Mouse (Mus musculus): Measurements from ENCODE around the gene Ap4m1. TPM values are rescaled to one million over a fixed set of nuclear protein-coding genes. Genes with fewer than 3 reads are reported as not detected.
A peak's percentile ranks its signal among the peaks of the same experiment; 100 is the strongest.

The Ap4m1 gene
- 24.3 and 26.5 TPM in 2 replicates for polyA plus RNA-seq (2015; fragmentation: Nextera tagmentation; extraction: Ambion mirVana)

DNA sequence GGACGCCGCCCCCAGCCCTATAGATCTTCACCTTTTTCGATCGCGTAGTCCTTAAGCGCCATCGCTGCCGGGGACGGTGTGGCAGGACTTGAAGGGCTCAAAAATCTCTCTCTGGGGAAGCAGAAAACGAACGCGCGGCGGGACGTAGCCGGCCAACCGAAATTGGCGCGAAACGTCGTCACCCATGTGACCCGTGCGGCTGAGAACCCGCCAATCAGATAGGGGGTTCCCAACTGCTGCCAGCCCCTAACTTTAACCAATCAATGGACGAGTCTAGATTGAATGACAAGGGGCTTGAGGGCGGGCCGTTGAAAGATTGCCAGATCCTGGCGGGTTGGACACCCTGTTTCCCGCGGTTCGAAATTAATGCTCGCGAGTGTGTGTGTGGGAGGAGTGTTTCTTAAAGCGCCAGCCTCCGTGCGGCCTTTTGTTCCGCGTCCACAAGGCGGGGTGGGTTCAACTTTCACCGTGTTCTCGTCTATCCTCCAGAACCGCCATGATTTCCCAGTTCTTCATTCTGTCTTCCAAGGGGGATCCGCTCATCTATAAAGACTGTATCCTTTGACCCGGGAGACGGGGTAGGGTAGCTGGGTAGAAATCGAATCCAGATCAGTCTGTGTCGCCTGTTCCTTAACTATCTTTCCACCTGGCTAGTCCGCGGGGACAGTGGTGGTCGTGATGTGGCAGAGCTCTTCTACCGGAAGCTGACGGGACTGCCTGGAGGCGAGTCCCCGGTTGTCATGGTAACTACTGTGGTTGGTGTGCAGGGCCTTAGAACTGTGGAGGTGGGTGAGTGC, at the start of gene Ap4m1, which contains the start of gene Mcm7:
Gene Ap4m1 (plus strand): TSS at position 308 of the 797 bp plus-strand sequence.
Gene Mcm7 (minus strand): TSS at position 728 of the 797 bp plus-strand sequence.
- peak; percentile 95 for ATAC-seq (ENCODE audit: low FRiP score)
- peak within 1 kb of the TSS; percentile 76 for H3K9ac ChIP-seq
- no peaks in the 10 kb centered on the region for H3K9me3 ChIP-seq
- H3K4me1 ChIP-seq (replicated peaks), result peaks cover 44% of the 10 kb centered on the region
- no peaks in the 10 kb centered on the region for H3K27me3 ChIP-seq
- H3K27ac ChIP-seq, result peak within 1 kb of the TSS; percentile 92
- under 1% methylated on average over 54 of the region's 54 CpGs for WGBS
- H3K36me3 ChIP-seq, result peaks cover 54% of the 10 kb centered on the region
- peak within 1 kb of the TSS; percentile 73 for H3K4me3 ChIP-seq
- peak within 1 kb of the TSS; percentile 92 for H3K4me2 ChIP-seq

DNA sequence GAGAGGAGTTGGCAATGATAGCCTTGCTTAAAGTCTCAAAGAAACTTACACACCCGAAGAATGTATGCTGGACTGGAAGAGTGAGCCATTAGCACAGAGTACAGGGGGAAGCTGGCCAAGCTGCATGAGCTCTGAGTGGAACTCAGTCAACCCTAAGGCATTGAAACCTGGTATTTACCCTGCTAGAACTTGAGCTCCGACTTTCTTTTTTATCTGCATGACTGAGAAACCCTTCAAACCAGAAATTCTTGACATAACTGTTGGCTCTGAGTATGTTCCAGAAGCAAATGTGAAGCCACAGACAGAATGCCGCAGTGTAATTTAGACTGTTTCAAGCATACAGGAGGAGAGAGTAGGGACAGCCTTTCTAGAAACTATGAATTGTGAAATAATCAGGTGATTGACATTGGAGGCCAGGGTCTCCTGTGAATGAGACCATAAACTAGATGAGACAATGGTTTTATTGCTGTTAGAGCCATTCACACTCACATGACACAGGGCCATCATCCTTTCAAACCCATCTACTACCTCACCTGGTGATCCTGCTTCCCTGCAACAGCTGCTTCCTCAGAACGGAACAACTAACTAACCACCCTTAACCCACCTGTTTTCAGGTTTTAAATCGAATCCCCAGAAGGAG, 39.3 kb upstream of the Ap4m1 start:
- Histone ChIP-seq H3K27me3 (no peaks in the 10 kb centered on the region), H3K4me1 (replicated peaks) (no peaks in the 10 kb centered on the region), H3K4me2 (no peak overlapping the region), H3K9me3 (no peaks in the 10 kb centered on the region), H3K9ac (no peak overlapping the region), H3K27ac (no peak overlapping the region), H3K4me3 (no peak overlapping the region), H3K36me3 (peaks cover 83% of the 10 kb centered on the region)
- 95% methylated on average over 5 of the region's 5 CpGs for WGBS
- ATAC-seq (ENCODE audit: low FRiP score), result no peak

DNA sequence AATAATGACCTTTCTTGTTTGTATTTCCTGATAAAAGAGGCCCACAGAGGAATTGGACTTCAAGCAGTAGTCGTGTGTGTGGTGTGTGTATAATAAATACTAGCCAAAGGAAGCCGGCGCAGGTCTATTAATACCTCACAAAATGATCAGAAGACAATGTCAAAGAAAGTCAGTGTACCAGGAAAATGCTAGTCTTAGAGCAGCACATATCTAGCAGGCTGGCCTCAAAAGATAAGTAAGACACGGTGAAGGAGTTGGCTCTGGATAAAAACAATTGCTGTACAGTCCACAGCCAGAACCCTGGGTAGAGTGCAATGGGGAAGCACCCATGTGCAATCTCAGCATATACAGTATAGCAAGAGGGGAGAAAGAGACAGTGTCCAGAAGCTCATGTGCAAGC, 34.5 kb upstream of the Ap4m1 start:
- Histone ChIP-seq H3K36me3 (peaks cover 54% of the 10 kb centered on the region), H3K4me1 (replicated peaks) (no peaks in the 10 kb centered on the region), H3K4me2 (no peak overlapping the region), H3K4me3 (no peak overlapping the region), H3K27ac (no peak overlapping the region), H3K9me3 (no peaks in the 10 kb centered on the region), H3K27me3 (no peaks in the 10 kb centered on the region), H3K9ac (no peak overlapping the region)
- ATAC-seq (ENCODE audit: low FRiP score), result no peak
- 93% methylated on average over 4 of the region's 4 CpGs for WGBS

DNA sequence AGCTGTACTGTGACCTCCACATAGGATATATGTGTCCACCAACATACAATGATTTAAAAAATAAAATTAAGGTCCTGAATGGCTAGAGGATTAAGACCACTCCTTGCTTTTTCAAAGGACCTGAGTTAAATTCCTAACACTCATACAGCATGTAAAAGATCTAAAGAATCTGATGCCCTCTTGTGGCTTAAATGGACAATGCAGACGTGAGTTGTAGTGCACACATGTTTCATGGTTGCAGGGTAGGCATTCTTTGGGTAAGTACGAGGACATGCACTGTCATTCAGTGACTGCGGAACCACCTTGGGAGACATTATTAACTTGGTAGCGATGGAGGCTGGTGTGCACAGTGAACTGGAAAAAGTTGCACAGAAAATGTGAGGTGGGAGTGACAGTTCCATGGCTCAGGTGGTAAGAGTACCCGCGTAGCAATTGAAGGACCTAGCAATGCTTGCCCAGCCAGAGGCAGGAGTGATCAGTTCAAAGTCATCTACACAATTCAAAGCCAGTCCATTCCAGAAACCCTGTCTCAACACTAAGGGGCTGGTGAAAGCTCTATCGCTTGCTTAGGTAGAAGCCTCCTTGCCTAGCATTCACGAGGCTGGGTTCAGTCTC, 33.8 kb upstream of the Ap4m1 start:
- H3K9me3 ChIP-seq, result no peaks in the 10 kb centered on the region
- no peak overlapping the region for H3K9ac ChIP-seq
- peaks cover 52% of the 10 kb centered on the region for H3K36me3 ChIP-seq
- H3K27me3 ChIP-seq, result no peaks in the 10 kb centered on the region
- H3K4me2 ChIP-seq, result no peak overlapping the region
- 63% methylated on average over 8 of the region's 8 CpGs for WGBS
- H3K4me3 ChIP-seq, result no peak overlapping the region
- H3K27ac ChIP-seq, result no peak overlapping the region
- H3K4me1 ChIP-seq (replicated peaks), result no peaks in the 10 kb centered on the region
- 0 out of 2 replicates have a peak, but pooled peaks have one; percentile 13 for ATAC-seq (ENCODE audit: low FRiP score)

GRCm38 (mm10) chr5:138138585-138138984, 33.2 kb upstream of the Ap4m1 start:
- Histone ChIP-seq H3K9ac (no peak overlapping the region), H3K4me3 (no peak overlapping the region), H3K4me1 (replicated peaks) (no peaks in the 10 kb centered on the region), H3K4me2 (no peak overlapping the region), H3K27ac (no peak overlapping the region), H3K27me3 (no peaks in the 10 kb centered on the region), H3K36me3 (peaks cover 52% of the 10 kb centered on the region), H3K9me3 (no peaks in the 10 kb centered on the region)
- WGBS, result 64% methylated on average over 4 of the region's 4 CpGs
- ATAC-seq (ENCODE audit: low FRiP score), result no peak

GRCm38 (mm10) chr5:138154390-138154789, 17.4 kb upstream of the Ap4m1 start:
- peaks cover 12% of the 10 kb centered on the region for H3K4me1 ChIP-seq (replicated peaks)
- peak overlapping the region; percentile 99; the same call in 1 of the 2 replicates for H3K27ac ChIP-seq
- no peaks in the 10 kb centered on the region for H3K9me3 ChIP-seq
- H3K4me2 ChIP-seq, result peak overlapping the region; percentile 75
- H3K27me3 ChIP-seq, result no peaks in the 10 kb centered on the region
- 94% methylated on average over 3 of the region's 3 CpGs for WGBS
- peak overlapping the region; percentile 80 for H3K4me3 ChIP-seq
- peak overlapping the region; percentile 97 for H3K9ac ChIP-seq
- H3K36me3 ChIP-seq, result peaks cover 28% of the 10 kb centered on the region
- no peak for ATAC-seq (ENCODE audit: low FRiP score)

DNA sequence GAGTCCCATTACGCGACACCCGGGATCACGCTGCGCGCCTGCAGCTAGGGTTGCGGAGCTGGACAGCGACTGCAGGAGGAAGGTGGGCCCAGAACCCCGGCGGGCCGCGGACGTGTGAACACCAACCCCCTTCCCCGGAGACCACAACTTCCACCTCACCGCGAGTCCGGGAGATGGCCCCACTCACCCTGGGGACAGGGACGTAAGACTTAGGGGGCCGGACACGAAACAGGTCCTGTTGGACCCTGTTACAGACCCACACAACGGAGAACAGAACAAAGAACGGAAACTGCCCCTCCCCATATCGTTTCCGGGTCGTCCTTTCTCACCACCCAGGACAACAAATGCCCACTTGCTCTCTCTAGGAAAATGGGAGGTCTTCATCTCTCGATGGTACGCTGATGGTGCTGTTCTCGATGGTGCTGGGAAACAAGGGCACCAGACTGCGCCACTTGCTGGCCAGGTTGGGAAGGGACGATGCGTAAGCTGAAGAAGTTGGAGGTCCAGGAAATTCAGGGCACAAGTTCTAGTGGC, 16.3 kb upstream of the Ap4m1 start, which contains the start of gene Zfp113:
Gene Zfp113 (minus strand): TSS at position 302 of the 534 bp plus-strand sequence.
- Histone ChIP-seq H3K4me3 (peak within 1 kb of the TSS; percentile 80), H3K4me2 (peak within 1 kb of the TSS; percentile 75), H3K27ac (peak within 1 kb of the TSS; percentile 99), H3K9me3 (no peaks in the 10 kb centered on the region), H3K36me3 (peaks cover 23% of the 10 kb centered on the region), H3K27me3 (no peaks in the 10 kb centered on the region), H3K9ac (peak within 1 kb of the TSS; percentile 97), H3K4me1 (replicated peaks) (peaks cover 16% of the 10 kb centered on the region)
- under 1% methylated on average over 31 of the region's 31 CpGs for WGBS
- ATAC-seq (ENCODE audit: low FRiP score), result peak; percentile 96

DNA sequence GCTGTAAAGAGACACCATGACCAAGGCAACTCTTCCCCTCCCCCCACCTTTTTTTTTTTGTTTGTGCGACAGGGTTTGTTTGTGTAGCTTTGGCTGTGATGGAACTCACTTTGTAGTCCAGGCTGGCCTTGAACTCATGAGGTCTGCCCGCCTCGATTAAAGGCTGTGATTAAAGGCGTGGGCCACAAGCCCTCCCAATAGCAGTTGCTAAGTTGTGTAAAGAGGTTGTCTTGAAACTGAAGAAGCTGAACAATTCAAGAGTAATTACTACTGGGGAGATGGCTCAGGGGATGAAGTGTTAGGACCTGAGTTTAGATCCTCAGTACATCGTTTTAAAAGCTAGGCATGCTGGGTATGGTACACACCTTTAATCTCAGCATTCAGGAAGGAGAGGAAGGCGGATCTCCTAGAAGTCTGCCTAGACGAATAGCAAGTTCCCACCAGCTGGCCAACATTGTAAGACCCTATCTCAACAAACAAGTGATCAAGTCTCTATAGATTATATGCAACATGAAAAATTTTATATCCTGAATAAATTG, 11.5 kb upstream of the Ap4m1 start:
- Histone ChIP-seq H3K36me3 (peaks cover 31% of the 10 kb centered on the region), H3K4me3 (peak overlapping the region; percentile 82), H3K27me3 (no peaks in the 10 kb centered on the region), H3K4me2 (peak overlapping the region; percentile 85), H3K9ac (peak overlapping the region; percentile 65), H3K9me3 (no peaks in the 10 kb centered on the region), H3K27ac (peak overlapping the region; percentile 85), H3K4me1 (replicated peaks) (peaks cover 23% of the 10 kb centered on the region)
- 68% methylated on average over 7 of the region's 7 CpGs for WGBS
- no peak; the same call in 1 of the 2 replicates for ATAC-seq (ENCODE audit: low FRiP score)

DNA sequence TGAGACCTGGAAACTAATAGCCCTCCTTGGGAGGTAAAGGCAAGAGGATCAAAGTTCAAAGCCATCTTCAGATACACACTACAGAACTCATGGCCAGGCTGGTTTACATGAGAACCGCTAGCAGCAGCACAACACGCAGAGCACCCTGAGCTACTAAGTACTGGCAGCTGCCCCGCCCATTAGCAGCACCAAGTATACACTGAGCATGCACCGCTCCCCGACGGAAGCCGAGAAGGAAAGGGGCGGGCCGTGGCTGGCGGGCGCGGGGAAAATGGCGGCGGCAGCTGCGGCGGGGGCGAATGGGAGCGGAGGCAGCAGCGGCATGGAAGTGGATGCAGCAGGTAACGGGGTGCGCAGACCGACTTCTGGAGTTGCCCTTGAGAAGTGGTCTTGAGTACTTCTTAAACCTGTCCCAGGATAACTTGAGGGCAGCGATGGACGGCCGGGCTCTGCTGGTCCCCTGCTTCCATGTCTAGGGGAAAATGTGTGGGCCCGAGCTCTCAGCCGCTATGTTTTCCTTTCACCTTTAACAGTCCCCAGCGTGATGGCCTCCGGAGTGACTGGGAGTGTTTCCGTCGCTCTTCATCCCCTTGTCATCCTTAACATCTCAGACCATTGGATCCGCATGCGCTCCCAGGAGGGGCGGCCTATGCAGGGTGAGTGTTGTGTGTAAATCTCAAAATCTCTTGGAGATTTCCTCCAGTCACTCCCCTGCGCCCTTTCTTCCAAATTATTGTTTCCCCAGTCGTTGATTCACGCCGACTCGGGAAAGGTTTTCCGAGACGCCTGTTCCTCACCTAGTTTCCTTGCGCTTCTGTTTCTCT, 10.7 kb upstream of the Ap4m1 start, which contains the start of gene Cops6:
Gene Cops6 (plus strand): TSS at position 230 of the 824 bp plus-strand sequence.
- ATAC-seq (ENCODE audit: low FRiP score), result peak; percentile 95
- peak within 1 kb of the TSS; percentile 85 for H3K27ac ChIP-seq
- peak within 1 kb of the TSS; percentile 85 for H3K4me2 ChIP-seq
- peaks cover 23% of the 10 kb centered on the region for H3K4me1 ChIP-seq (replicated peaks)
- no peaks in the 10 kb centered on the region for H3K27me3 ChIP-seq
- under 1% methylated on average over 42 of the region's 42 CpGs for WGBS
- peak within 1 kb of the TSS; percentile 91 for H3K9ac ChIP-seq
- no peaks in the 10 kb centered on the region for H3K9me3 ChIP-seq
- peaks cover 38% of the 10 kb centered on the region for H3K36me3 ChIP-seq
- H3K4me3 ChIP-seq, result peak within 1 kb of the TSS; percentile 82

- Histone ChIP-seq H3K4me2 (no peak overlapping the region), H3K27ac (no peak overlapping the region), H3K27me3 (no peaks in the 10 kb centered on the region), H3K36me3 (peaks cover 58% of the 10 kb centered on the region), H3K9me3 (no peaks in the 10 kb centered on the region), H3K9ac (no peak overlapping the region), H3K4me1 (replicated peaks) (peaks cover 31% of the 10 kb centered on the region), H3K4me3 (no peak overlapping the region)
- no peak for ATAC-seq (ENCODE audit: low FRiP score)
- 84% methylated on average over 6 of the region's 6 CpGs for WGBS
Measured at GRCm38 (mm10) chr5:138163046-138163445, 8.8 kb upstream of the Ap4m1 start.

DNA sequence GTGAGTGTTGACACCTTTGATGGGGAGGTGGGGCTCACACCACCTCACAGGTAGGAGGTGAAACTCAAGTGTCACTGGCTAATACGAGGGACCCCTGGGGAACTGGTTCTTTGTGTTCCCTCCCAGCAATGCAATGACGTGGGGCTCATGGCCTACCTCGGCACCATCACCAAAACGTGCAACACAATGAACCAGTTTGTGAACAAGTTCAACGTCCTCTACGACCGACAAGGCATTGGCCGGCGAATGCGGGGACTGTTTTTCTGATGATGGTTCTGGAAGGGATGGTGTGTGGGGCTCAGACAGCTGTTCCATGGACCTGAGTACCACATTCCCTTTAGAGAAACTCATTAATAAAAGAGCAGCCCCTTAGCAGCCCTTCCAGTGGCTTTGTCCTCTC, 8.2 kb upstream of the Ap4m1 start:
- H3K4me3 ChIP-seq, result no peak overlapping the region
- H3K9ac ChIP-seq, result no peak overlapping the region
- peaks cover 63% of the 10 kb centered on the region for H3K36me3 ChIP-seq
- no peaks in the 10 kb centered on the region for H3K27me3 ChIP-seq
- peaks cover 31% of the 10 kb centered on the region for H3K4me1 ChIP-seq (replicated peaks)
- ATAC-seq (ENCODE audit: low FRiP score), result no peak
- H3K27ac ChIP-seq, result no peak overlapping the region
- no peaks in the 10 kb centered on the region for H3K9me3 ChIP-seq
- 70% methylated on average over 10 of the region's 10 CpGs for WGBS
- H3K4me2 ChIP-seq, result no peak overlapping the region
